Mouse (Mus musculus) layer of hippocampus, adult 18-20 months (tissue): ENCODE measurements around the gene Zdhhc3. TPM values are rescaled to one million over a fixed set of nuclear protein-coding genes. Genes with fewer than 3 reads are reported as not detected.

Experiments used
- DNase-seq, 2 experiments: peaks; one replicate each; pipeline ENCODE4 v3.0.0; 2022; ENCODE audit warnings: low spot score in 2 of 2
- total RNA-seq, 2 experiments: library from RNA; stranded (reverse); gene quantifications; 2 replicates each; pipeline ENCODE4 v1.2.3; 2021

Zdhhc3 gene
- total RNA-seq, 2 experiments from 2014 or later, result 57.5 to 62.1 TPM

DNA sequence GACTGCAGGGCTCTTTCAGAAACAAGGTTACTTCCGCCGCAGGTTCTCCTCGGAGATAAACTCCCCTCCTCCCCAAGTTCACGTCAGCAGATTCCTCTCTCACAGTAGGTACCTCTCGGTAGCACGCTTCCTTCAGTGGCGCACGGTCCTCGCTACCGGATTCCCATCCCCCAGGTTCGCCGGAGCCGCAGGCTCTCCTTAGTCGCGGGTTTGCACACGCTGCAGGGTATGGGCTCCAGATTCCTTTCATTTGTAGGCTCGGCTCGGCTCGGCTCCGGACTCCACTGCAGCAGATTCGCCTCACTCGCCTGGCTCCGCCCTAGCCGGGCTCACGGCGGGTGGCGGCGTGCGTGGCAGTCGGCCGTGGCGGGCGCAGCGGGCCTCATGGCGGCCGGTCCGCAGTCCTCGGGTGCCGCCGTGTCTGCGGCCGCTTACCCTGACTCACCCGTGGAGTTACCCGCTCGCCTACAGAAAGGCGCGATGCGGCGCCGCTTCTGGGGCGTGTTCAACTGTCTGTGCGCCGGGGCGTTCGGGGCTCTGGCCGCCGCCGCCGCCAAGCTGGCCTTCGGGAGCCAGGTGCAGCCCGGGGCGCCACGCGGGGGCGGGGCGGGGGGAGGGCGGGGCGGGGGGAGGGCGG lies 91.9 kb downstream of the Zdhhc3 start, which contains the start of gene Tmem42:
Gene Tmem42 (plus strand): TSS at position 332 of the 637 bp plus-strand sequence.
- peak; percentile 81 to 90 for DNase-seq

Other genes starting within 250 kb of the Zdhhc3 start
- 100 to 1,000 TPM; 152 to 156 TPM for gene Zfp445, start 247.2 kb downstream of the Zdhhc3 start, total RNA-seq
- gene Zkscan7, start 227.5 kb downstream of the Zdhhc3 start, total RNA-seq, result 1 to 10 TPM; 4.1 to 4.7 TPM
- 1 to 10 TPM; 6.7 to 7.0 TPM for gene Zfp105, start 190.1 kb downstream of the Zdhhc3 start, total RNA-seq
- 10 to 100 TPM; 21.8 to 25.0 TPM for gene 1110059G10Rik, start 162.2 kb downstream of the Zdhhc3 start, total RNA-seq
- gene Kif15, start 162.2 kb downstream of the Zdhhc3 start, total RNA-seq, result under 1 TPM; 0.15 to 0.52 TPM
- gene Tmem42, start 91.9 kb downstream of the Zdhhc3 start, total RNA-seq, result 10 to 100 TPM; 20.8 to 24.5 TPM
- gene Tgm4, start 78.5 kb downstream of the Zdhhc3 start, total RNA-seq, result 1 to 10 TPM; 1.5 to 2.4 TPM
- 10 to 100 TPM; 41.1 to 41.9 TPM for gene Exosc7, start within 50 bp of the Zdhhc3 start, total RNA-seq
- 1 to 10 TPM; 1.7 to 2.4 TPM for gene Clec3b, start 37.7 kb upstream of the Zdhhc3 start, total RNA-seq
- gene Cdcp1, start 102.8 kb upstream of the Zdhhc3 start, total RNA-seq, result not detected
- gene Tmem158, start 147.6 kb upstream of the Zdhhc3 start, total RNA-seq, result 10 to 100 TPM; 38.2 to 40.8 TPM